Comparison of ENCODE assay signal across 20 mouse cellular contexts in the genomic region with DNA sequence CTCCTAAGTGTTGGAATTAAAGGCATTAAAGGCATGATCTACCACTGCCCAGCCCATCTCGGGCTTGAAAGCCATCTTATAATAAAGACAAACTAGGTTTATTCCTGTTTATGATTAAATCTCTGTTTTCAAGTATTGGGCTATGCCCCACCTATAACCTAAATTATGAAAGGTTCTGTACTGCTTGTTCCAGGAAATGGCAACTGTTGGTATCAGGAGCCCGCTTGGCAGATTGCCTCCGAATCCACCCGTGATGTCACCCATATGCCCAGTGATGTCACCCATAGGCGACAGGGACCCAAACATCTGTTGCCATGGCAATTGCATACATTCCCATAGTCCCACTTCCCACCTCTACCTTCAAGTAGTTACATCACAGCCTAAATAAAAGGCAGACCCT.
"Had no signal": no experiment of that assay in that cellular context is flagged by ENCODE, and none has a peak within 500 bp of the region (broad histone marks: within the 10 kb centered on the region; RNA-seq: fewer than 3 reads in every experiment).

No protein-coding gene starts in this region.

- DNase-seq: gastrocnemius, adult 2 months; gastrocnemius, postnatal 10 days; gastrocnemius, postnatal 25 days; heart, adult 18-20 months; heart, postnatal 10 days; heart, postnatal 4 days; kidney, adult 18-20 months; kidney, adult 8-10 months; kidney, postnatal 14 days; kidney, postnatal 36 days; layer of hippocampus, adult 9-11 months; layer of hippocampus, postnatal 36 days; left cerebral cortex, postnatal 4 days had no signal

- H3K4me3 ChIP-seq: gastrocnemius, adult 2 months; heart, embryonic 10.5 days; heart, embryonic 12.5 days; hindbrain, embryonic 10.5 days; hindbrain, embryonic 12.5 days; intestine, embryonic 15.5 days; limb, embryonic 13.5 days; limb, embryonic 15.5 days had no signal

- H3K4me1 ChIP-seq: hindbrain, embryonic 12.5 days; intestine, embryonic 15.5 days; limb, embryonic 13.5 days had no signal
